Mouse (Mus musculus) liver, embryonic 13.5 days (tissue): ENCODE measurements around the gene Jsrp1. TPM values are rescaled to one million over a fixed set of nuclear protein-coding genes. Genes with fewer than 3 reads are reported as not detected.

ENCODE experiments used
- ATAC-seq: fragments of 200-750 bp; cut with Nextera tagmentation; 2 replicates; pipeline ENCODE4 v1.8.0; 2017; ENCODE audit warnings: low read depth, mild to moderate bottlenecking, moderate number of reproducible peaks, moderate library complexity
- DNase-seq: peaks from one replicate; pipeline ENCODE4 v3.0.0; 2022
- H3K27ac ChIP-seq: fragments of 300-500 bp; sonication (generic); 2 replicates; pipeline ENCODE4 v1.5.1; 2015; ENCODE audit warnings: moderate library complexity, mild to moderate bottlenecking, inconsistent platforms
- H3K27me3 ChIP-seq: fragments of 300-500 bp; sonication (generic); 2 replicates; pipeline ENCODE4 v1.6.1; 2015; ENCODE audit warnings: mild to moderate bottlenecking, inconsistent platforms
- H3K36me3 ChIP-seq: fragments of 300-500 bp; sonication (generic); 2 replicates; pipeline ENCODE4 v1.6.1; 2015; ENCODE audit warnings: mild to moderate bottlenecking, inconsistent platforms
- H3K4me1 ChIP-seq: fragments of 300-500 bp; sonication (generic); replicated peaks from 2 replicates; pipeline ENCODE4 v1.6.1; 2015; ENCODE audit warnings: inconsistent platforms
- H3K4me2 ChIP-seq: fragments of 300-500 bp; sonication (generic); 2 replicates; pipeline ENCODE4 v1.6.1; 2015; ENCODE audit warnings: inconsistent platforms, mild to moderate bottlenecking, moderate library complexity
- H3K4me3 ChIP-seq: fragments of 300-500 bp; sonication (generic); replicated peaks from 2 replicates; pipeline ENCODE4 v1.5.1; 2015; ENCODE audit warnings: mild to moderate bottlenecking, inconsistent platforms
- H3K9ac ChIP-seq: fragments of 300-500 bp; sonication (generic); 2 replicates; pipeline ENCODE4 v1.6.1; 2015; ENCODE audit warnings: mild to moderate bottlenecking, inconsistent platforms
- H3K9me3 ChIP-seq: fragments of 300-500 bp; sonication (generic); replicated peaks from 2 replicates; pipeline ENCODE4 v1.6.1; 2016; ENCODE audit warnings: inconsistent platforms
- WGBS: fragments of 180-500 bp; shearing (Covaris S2); methylation state at CpG from one replicate; pipeline ENCODE4 v1.1.7; 2015; ENCODE audit not compliant: insufficient replicate concordance; 5-methylcytosine and 5-hydroxymethylcytosine counted together
- polyA plus RNA-seq: library from polyadenylated mRNA; unstranded; fragments of >200 nt; fragmentation: Nextera tagmentation; extraction: Ambion mirVana; gene quantifications from 2 replicates; pipeline ENCODE4 v1.2.1, GENCODE M21; 2015

The Jsrp1 gene
- polyA plus RNA-seq, 1 experiment from 2014 or later, result 0.38 TPM

DNA sequence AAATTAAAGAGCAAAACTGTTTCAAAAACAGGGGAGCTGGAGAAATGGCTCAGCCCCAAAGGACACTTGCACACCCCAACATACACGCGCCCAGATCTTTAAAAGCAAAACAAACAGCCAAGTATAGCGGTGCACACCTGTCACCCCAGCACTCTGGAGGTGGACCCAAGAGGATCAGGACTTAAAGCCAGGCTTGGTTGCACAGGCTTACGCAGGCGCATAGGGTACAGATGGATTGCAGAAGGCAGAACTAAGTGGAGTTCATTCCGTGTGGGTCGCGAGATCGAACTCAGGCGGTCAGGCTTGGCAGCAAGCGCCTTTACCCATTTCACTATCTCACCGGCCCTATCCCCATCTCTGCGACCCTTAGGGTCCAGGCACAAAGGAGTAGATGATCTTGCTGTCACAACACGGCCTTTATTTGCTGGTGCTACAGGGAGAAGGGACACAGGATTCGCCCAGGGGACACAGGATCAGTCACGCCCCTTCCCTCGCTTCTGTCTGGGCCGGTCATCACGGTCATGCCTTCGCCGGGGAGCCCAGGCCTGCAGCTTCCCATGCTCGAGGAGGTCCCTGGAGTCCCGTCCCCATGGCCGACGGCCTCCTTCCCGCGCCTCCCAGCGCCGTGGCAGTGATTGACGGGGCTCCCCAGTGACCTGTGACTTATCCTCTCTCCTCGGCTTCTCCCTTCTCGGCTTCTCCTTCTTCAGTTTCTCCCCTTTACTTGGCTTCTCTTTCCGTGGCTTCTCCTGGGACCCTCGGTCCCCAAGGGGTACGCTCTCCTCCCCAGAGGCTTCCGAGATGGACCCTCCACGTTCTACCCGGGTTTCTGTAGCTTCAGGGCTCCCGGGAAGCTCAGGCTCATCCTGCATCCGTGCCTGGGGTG, 5.0 kb downstream of the Jsrp1 start:
- no peaks in the 10 kb centered on the region for H3K9me3 ChIP-seq
- H3K27ac ChIP-seq, result no peak overlapping the region
- H3K36me3 ChIP-seq, result peaks cover 23% of the 10 kb centered on the region
- H3K27me3 ChIP-seq, result peaks cover 70% of the 10 kb centered on the region
- peak overlapping the region; percentile 67; the same call in 1 of the 2 replicates for H3K9ac ChIP-seq
- H3K4me1 ChIP-seq, result peaks cover 59% of the 10 kb centered on the region
- 20% methylated on average over 40 of the region's 40 CpGs for WGBS
- DNase-seq, result no peak
- peak overlapping the region; percentile 16 for H3K4me3 ChIP-seq
- ATAC-seq, result no peak
- peak overlapping the region; percentile 82 for H3K4me2 ChIP-seq

DNA sequence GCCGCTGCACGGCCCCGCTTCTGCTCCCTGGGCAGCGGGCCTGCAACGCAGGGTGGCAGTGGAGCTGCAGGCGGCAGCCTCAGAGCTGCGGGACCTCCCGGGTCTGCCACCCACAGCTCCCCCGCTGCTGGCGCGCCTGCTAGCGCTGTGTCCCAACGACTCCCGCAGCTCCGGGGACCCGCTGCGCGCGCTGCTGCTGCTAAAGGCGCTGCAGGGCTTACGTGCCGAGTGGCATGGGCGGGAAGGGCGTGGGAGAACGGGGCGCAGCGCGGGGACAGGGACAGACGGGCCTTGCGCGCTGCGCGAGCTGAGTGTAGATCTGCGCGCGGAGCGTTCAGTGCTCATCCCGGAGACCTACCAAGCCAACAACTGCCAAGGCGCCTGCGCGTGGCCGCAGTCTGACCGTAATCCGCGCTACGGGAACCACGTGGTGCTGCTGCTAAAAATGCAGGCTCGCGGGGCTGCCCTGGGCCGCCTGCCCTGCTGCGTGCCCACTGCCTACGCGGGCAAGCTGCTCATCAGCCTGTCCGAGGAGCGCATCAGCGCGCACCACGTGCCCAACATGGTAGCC, 6.2 kb downstream of the Jsrp1 start:
- peaks cover 35% of the 10 kb centered on the region for H3K36me3 ChIP-seq
- ATAC-seq (peak; percentile 28; the same call in 1 of the 2 replicates), DNase-seq (peak; percentile 46)
- H3K9ac ChIP-seq, result peak overlapping the region; percentile 67
- H3K4me2 ChIP-seq, result peak overlapping the region; percentile 82
- peak overlapping the region; percentile 39 for H3K27ac ChIP-seq
- under 1% methylated on average over 58 of the region's 58 CpGs for WGBS
- H3K9me3 ChIP-seq, result no peaks in the 10 kb centered on the region
- H3K4me3 ChIP-seq, result peak overlapping the region; percentile 60
- H3K4me1 ChIP-seq, result peaks cover 59% of the 10 kb centered on the region
- H3K27me3 ChIP-seq, result peaks cover 61% of the 10 kb centered on the region

DNA sequence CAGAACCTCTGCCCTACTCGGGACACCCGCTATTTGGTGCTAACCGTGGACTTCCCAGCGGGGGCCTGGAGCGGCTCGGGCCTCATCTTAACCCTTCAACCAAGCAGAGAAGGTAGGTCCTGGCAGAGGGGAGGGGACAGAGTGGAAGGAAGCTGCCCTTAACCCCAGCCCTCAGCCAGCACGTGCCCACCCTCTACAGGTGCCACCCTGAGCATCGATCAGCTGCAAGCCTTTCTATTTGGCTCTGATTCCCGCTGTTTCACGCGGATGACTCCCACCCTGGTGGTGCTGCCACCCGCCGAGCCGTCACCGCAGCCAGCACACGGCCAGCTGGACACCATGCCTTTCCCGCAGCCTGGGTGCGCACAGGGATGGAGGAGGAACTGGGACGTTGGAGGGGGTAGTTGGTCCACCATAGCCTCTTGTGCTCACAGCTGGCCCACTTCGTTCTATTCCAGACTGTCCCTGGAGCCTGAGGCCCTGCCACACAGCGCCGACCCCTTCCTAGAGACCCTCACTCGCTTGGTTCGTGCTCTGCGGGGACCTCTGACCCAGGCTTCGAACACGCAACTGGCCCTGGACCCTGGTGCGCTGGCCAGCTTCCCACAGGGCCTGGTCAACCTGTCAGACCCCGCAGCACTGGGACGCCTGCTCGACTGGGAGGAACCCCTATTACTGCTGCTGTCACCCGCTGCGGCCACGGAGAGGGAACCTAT, 6.8 kb downstream of the Jsrp1 start:
- Histone ChIP-seq H3K9ac (peak overlapping the region; percentile 67), H3K4me3 (peak overlapping the region; percentile 60), H3K9me3 (no peaks in the 10 kb centered on the region), H3K4me2 (peak overlapping the region; percentile 82), H3K4me1 (peaks cover 60% of the 10 kb centered on the region), H3K27me3 (peaks cover 54% of the 10 kb centered on the region), H3K27ac (peak overlapping the region; percentile 39), H3K36me3 (peaks cover 41% of the 10 kb centered on the region)
- 60% methylated on average over 34 of the region's 34 CpGs for WGBS
- peak; percentile 9; the same call in 1 of the 2 replicates for ATAC-seq
- DNase-seq, result no peak

DNA sequence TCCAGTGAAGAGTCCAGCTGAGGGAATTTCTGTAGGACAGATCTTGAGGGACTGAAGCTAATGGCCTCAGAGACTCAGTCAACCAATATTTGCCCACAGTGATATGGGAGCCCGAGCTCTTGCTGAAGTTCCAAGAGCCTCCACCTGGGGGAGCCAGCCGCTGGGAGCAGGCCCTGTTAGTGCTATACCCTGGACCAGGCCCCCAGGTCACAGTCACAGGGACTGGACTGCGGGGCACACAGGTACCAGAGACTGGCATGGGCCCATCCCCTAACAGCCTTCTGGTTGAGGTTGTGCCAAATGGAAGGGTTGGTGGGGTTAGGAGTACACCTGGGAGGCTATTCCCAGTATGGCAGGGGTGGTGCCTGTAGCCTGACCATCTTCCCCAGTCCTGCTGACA, 7.4 kb downstream of the Jsrp1 start:
- Histone ChIP-seq H3K4me1 (peaks cover 66% of the 10 kb centered on the region), H3K9me3 (no peaks in the 10 kb centered on the region), H3K9ac (no peak overlapping the region), H3K4me3 (no peak overlapping the region), H3K27me3 (peaks cover 49% of the 10 kb centered on the region), H3K36me3 (peaks cover 47% of the 10 kb centered on the region), H3K4me2 (peak overlapping the region; percentile 82; the same call in 1 of the 2 replicates), H3K27ac (no peak overlapping the region; the same call in 1 of the 2 replicates)
- ATAC-seq (peak; percentile 66), DNase-seq (peak; percentile 72)
- WGBS, result 15% methylated on average over 3 of the region's 3 CpGs

DNA sequence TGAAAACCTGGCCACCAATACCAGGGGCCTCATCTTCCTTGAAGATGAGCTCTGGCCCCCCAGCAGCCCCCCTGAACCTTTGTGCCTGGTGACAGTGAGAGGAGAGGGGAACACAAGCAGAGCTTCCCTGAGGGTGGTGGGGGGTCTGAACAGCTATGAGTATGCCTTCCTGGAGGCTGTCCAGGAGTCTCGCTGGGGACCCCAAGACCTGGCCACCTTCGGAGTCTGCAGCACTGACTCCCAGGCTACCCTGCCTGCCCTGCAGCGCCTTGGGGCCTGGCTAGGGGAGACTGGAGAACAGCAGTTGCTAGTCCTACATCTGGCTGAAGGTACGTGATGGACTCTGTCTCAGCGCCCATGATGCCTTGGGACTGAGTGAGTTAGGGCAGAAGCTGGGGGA, 8.0 kb downstream of the Jsrp1 start:
- Histone ChIP-seq H3K4me1 (peaks cover 70% of the 10 kb centered on the region), H3K36me3 (peaks cover 52% of the 10 kb centered on the region)

DNA sequence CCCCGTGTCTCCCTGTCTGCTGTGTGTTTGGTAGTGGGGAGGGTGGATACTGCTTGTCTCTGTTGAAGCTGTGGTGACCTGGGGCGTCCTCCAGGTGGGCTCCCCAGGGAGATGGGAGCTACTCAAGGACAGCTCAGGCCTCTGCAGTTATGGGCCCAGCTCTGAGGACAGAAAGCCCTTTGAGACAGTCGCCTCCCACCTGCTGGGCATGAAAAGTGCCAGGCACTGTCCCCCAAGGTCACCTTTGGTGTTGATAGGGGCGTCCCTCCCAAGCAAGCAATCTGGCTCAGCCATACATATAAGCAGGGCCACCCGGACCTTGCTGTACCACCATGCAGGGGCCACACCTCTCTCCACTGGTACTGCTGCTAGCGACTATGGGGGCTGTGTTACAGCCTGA, 8.4 kb downstream of the Jsrp1 start, which contains the start of gene Amh:
Gene Amh (plus strand): TSS at position 328 of the 400 bp plus-strand sequence.
- no peak for DNase-seq
- Histone ChIP-seq H3K9me3 (no peaks in the 10 kb centered on the region), H3K27me3 (peaks cover 39% of the 10 kb centered on the region), H3K9ac (no peak within 1 kb of the TSS), H3K4me2 (0 out of 2 replicates have a peak within 1 kb of the TSS, but pooled peaks have one; percentile 82), H3K4me3 (no peak within 1 kb of the TSS), H3K27ac (peak within 1 kb of the TSS; percentile 10; the same call in 1 of the 2 replicates), H3K36me3 (peaks cover 55% of the 10 kb centered on the region), H3K4me1 (peaks cover 70% of the 10 kb centered on the region)
- 58% methylated on average over 6 of the region's 6 CpGs for WGBS
- no peak for ATAC-seq

More for the DNA sequence above, 8.0 kb downstream of the Jsrp1 start:
- 0 out of 2 replicates have a peak overlapping the region, but pooled peaks have one; percentile 10 for H3K27ac ChIP-seq
- H3K9ac ChIP-seq, result no peak overlapping the region
- ATAC-seq (no peak), DNase-seq (no peak)
- peaks cover 43% of the 10 kb centered on the region for H3K27me3 ChIP-seq
- no peak overlapping the region for H3K4me3 ChIP-seq
- no peaks in the 10 kb centered on the region for H3K9me3 ChIP-seq
- no peak overlapping the region for H3K4me2 ChIP-seq
- 75% methylated on average over 5 of the region's 5 CpGs for WGBS

DNA sequence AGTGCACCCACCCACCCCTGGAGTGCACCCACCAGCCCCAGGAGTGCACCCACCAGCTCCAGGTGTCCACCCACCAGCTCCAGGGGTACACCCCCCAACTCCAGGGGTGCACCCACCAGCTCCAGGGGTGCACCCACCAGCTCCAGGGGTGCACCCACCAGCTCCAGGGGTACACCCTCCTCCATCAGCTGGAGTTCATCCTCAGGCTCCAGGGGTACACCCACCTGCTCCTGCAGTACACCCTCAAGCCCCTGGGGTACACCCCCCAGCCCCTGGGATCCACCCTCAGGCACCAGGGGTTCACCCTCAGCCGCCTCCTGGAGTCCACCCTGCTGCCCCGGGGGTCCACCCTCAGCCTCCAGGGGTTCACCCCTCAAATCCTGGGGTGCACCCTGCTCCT, 9.0 kb downstream of the Jsrp1 start:
- Histone ChIP-seq H3K27me3 (peaks cover 33% of the 10 kb centered on the region), H3K9ac (no peak overlapping the region), H3K9me3 (no peaks in the 10 kb centered on the region), H3K4me2 (no peak overlapping the region), H3K4me1 (peaks cover 73% of the 10 kb centered on the region), H3K36me3 (peaks cover 55% of the 10 kb centered on the region), H3K4me3 (no peak overlapping the region), H3K27ac (no peak overlapping the region)
- 95% methylated on average over 2 of the region's 2 CpGs for WGBS
- ATAC-seq (no peak), DNase-seq (no peak)

DNA sequence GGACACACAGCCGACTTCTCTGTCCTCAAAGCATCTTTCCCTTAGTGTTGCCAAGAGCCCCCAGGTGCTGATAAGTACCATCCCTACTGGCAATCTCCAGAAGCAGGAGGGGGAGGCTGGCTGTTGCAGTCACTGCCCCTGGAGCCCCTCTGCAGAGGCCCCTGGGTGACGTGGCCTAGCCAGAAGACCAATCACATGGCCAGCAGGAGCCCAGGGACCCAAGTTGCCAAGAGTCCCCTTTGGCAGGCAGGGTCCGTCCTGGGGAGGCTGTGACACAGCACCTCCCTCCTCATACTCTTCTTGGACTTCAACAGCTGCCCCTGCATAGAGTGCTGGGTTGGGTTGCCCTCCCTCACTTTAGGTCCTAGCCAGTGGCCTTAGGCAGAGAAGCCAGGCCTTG, 10.3 kb downstream of the Jsrp1 start:
- H3K27ac ChIP-seq, result no peak overlapping the region
- peaks cover 19% of the 10 kb centered on the region for H3K27me3 ChIP-seq
- H3K4me2 ChIP-seq, result no peak overlapping the region
- no peak for DNase-seq
- H3K36me3 ChIP-seq, result peaks cover 55% of the 10 kb centered on the region
- WGBS, result 78% methylated on average over 3 of the region's 3 CpGs
- no peak overlapping the region for H3K4me3 ChIP-seq
- peaks cover 62% of the 10 kb centered on the region for H3K4me1 ChIP-seq
- H3K9me3 ChIP-seq, result no peaks in the 10 kb centered on the region
- H3K9ac ChIP-seq, result no peak overlapping the region
- no peak for ATAC-seq

DNA sequence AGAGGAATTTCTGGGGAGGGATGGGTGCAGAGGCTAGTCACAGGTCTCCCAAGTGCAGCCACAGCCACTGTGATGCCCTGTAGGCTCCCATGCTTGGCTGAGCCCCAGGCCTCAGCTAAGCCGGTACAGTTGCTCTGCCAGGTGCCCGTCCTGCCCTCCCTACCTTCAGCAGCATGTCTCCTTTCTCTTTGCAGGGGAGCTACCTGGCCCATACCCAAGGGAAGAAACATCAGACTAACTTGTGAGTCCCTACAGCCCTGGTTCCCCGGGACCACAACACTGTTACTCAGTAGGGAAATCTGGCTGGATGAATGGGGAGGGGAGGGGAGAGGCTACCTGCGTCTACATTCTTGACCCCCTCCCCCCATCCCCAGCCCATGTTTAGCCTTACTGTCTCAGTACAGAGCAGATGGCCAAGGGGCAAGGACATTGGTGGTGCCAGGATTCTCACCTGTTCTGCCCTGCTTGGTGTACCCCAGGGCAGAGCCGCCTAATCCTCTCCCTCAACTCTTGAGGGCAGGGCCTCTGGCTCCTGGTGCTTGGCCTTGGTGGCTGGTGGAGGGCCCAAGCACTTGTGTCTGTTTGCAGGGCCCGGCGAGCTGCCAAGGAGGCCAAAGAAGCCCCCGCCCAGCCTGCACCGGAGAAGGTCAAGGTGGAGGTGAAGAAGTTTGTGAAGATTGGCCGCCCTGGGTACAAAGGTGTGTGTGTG, 10.9 kb downstream of the Jsrp1 start:
- Histone ChIP-seq H3K4me1 (peaks cover 56% of the 10 kb centered on the region), H3K9ac (no peak overlapping the region), H3K4me3 (no peak overlapping the region), H3K9me3 (no peaks in the 10 kb centered on the region), H3K27me3 (peaks cover 13% of the 10 kb centered on the region), H3K27ac (no peak overlapping the region), H3K36me3 (peaks cover 55% of the 10 kb centered on the region), H3K4me2 (no peak overlapping the region)
- DNase-seq, result no peak
- 86% methylated on average over 10 of the region's 10 CpGs for WGBS
- no peak for ATAC-seq

DNA sequence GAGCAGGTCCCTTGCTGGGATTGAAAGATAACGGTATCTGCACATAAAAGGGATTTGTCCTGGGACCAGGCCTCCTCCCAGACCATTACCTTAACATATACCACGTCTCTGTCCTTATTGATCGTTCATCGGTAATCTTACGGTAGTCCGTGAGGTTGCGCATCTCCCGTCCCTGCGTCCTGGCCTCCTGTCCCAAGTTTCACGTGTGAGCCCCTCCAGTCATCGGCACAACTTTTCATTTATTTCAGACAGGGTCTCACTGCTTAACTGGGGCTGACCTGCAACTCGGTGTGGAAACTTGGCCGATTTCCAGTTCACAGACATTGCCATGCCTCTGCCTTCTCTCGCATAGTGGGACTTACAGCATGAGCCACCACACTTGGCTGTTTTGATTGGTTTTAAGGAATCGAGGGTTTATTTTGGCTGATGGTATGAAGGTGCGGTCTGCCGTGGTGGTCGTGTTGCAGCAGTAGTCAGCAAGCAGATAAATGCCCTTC, 14.2 kb downstream of the Jsrp1 start:
- Histone ChIP-seq H3K9ac (peak overlapping the region; percentile 95), H3K4me2 (peak overlapping the region; percentile 78), H3K4me1 (peaks cover 44% of the 10 kb centered on the region), H3K36me3 (peaks cover 67% of the 10 kb centered on the region), H3K27me3 (no peaks in the 10 kb centered on the region), H3K9me3 (no peaks in the 10 kb centered on the region), H3K27ac (peak overlapping the region; percentile 92), H3K4me3 (peak overlapping the region; percentile 90)
- WGBS, result 1% methylated on average over 18 of the region's 18 CpGs
- DNase-seq (no peak), ATAC-seq (no peak)
